In genomic region chr12:49400036-49400852, GRCm38 (mm10) we compare ENCODE assay signal across 13 mouse cellular contexts. TPM values are rescaled to one million over a fixed set of nuclear protein-coding genes. Genes with fewer than 3 reads are reported as not detected.
DNase-seq lines count a peak whose midpoint lies in the region; ATAC-seq and TF ChIP-seq lines count a peak whose summit lies in the region.
"Had no signal": no experiment of that assay in that cellular context is flagged by ENCODE, and none has a peak within 500 bp of the region (broad histone marks: within the 10 kb centered on the region; RNA-seq: fewer than 3 reads in every experiment).

No protein-coding gene starts in this region.

- ATAC-seq in forebrain, embryonic 13.5 days, result peak; percentile 39
- ATAC-seq in midbrain, embryonic 13.5 days, result 0 out of 2 replicates have a peak, but pooled peaks have one; percentile 18
- ATAC-seq in CD4-positive, CD25-positive, alpha-beta regulatory T cell, adult 4 months, result no peak
- ATAC-seq: activated CD4-positive, CD25-positive, alpha-beta regulatory T cell, adult 4 months had no signal

- TF ChIP-seq CTCF in layer of hippocampus, adult 2 months (conservative IDR thresholded peaks at IDR 0.05), result no peak
- TF ChIP-seq CTCF in cortical plate, adult 2 months (IDR thresholded peaks at IDR 0.05; ENCODE audit: extremely low read depth, insufficient read depth, low read length), result no peak

- no peaks in the 10 kb centered on the region for H3K9me3 ChIP-seq in forebrain, embryonic 13.5 days (replicated peaks)
- no peaks in the 10 kb centered on the region for H3K9me3 ChIP-seq in midbrain, embryonic 13.5 days
- H3K9me3 ChIP-seq: liver, embryonic 13.5 days had no signal

- peak overlapping the region; percentile 100 for H3K27ac ChIP-seq in layer of hippocampus, adult 2 months
- peak overlapping the region; percentile 99 for H3K27ac ChIP-seq in cortical plate, adult 2 months (ENCODE audit: insufficient read depth, low read length)
- peak overlapping the region; percentile 100 for H3K27ac ChIP-seq in forebrain, embryonic 13.5 days
- H3K27ac ChIP-seq in midbrain, embryonic 13.5 days, result no peak overlapping the region; the same call in 1 of the 2 replicates
- H3K27ac ChIP-seq: liver, embryonic 13.5 days had no signal

- DNase-seq in layer of hippocampus, adult 2 months (ENCODE audit: low spot score in 2 of 2), result no peak
- no peak for DNase-seq in layer of hippocampus, postnatal 25 days (ENCODE audit: extremely low spot score in 1 of 2, low spot score in 1 of 2)
- DNase-seq in gastrocnemius, postnatal 36 days, result no peak
- no peak for DNase-seq in gastrocnemius, postnatal 14 days
- DNase-seq: heart, postnatal 36 days; liver, embryonic 13.5 days had no signal

- peaks cover 4% of the 10 kb centered on the region; the same call in 1 of the 2 replicates for H3K4me1 ChIP-seq in cortical plate, adult 2 months (ENCODE audit: control insufficient read depth, insufficient read depth, low read length)
- peaks cover 39% of the 10 kb centered on the region for H3K4me1 ChIP-seq in forebrain, embryonic 13.5 days
- peaks cover 12% of the 10 kb centered on the region for H3K4me1 ChIP-seq in midbrain, embryonic 13.5 days (replicated peaks)

- 1% methylated on average over 9 of the region's 9 CpGs for WGBS in forebrain, embryonic 13.5 days
- WGBS in midbrain, embryonic 13.5 days, result 3% methylated on average over 9 of the region's 9 CpGs

- TF ChIP-seq POLR2A in cortical plate, adult 2 months (IDR thresholded peaks at IDR 0.05; ENCODE audit: extremely low read depth, insufficient read depth, low read length), result no peak

- peak overlapping the region; percentile 100 for H3K9ac ChIP-seq in forebrain, embryonic 13.5 days
- H3K9ac ChIP-seq in midbrain, embryonic 13.5 days (replicated peaks), result no peak overlapping the region
- H3K9ac ChIP-seq: liver, embryonic 13.5 days had no signal

- intact Hi-C loops in gastrocnemius, postnatal 36 days (cut with DNase I), result no loop called here
- intact Hi-C loops in gastrocnemius, postnatal 14 days (cut with DNase I; ENCODE audit: low total_unique reads), result no loop called here

- H3K4me3 ChIP-seq in layer of hippocampus, adult 2 months, result peak overlapping the region; percentile 65
- peak overlapping the region; percentile 16; the same call in 1 of the 2 replicates for H3K4me3 ChIP-seq in cortical plate, adult 2 months (ENCODE audit: insufficient read depth, low read length)
- peak overlapping the region; percentile 67 for H3K4me3 ChIP-seq in forebrain, embryonic 13.5 days
- H3K4me3 ChIP-seq in midbrain, embryonic 13.5 days (replicated peaks), result peak overlapping the region; percentile 45

- H3K27me3 ChIP-seq in forebrain, embryonic 13.5 days, result no peaks in the 10 kb centered on the region
- H3K27me3 ChIP-seq in midbrain, embryonic 13.5 days, result peaks cover 83% of the 10 kb centered on the region
- H3K27me3 ChIP-seq: CH12.LX had no signal

- peak overlapping the region; percentile 96 for H3K4me2 ChIP-seq in forebrain, embryonic 13.5 days
- peak overlapping the region; percentile 83 for H3K4me2 ChIP-seq in midbrain, embryonic 13.5 days (replicated peaks)

- peaks cover 9% of the 10 kb centered on the region for H3K36me3 ChIP-seq in forebrain, embryonic 13.5 days (ENCODE audit: poor library complexity, severe bottlenecking)
- no peaks in the 10 kb centered on the region for H3K36me3 ChIP-seq in midbrain, embryonic 13.5 days
- H3K36me3 ChIP-seq: liver, embryonic 13.5 days had no signal

RNA-seq across cellular contexts. Expression of gene Gm43517, which starts 15.3 kb away (rescaled TPM):
- total RNA-seq in layer of hippocampus, adult 2 months (2021), result 10 to 100 TPM; 11.7 to 12.8 TPM
- total RNA-seq in layer of hippocampus, postnatal 25 days (2021), result 10 to 100 TPM in 1 of 2 experiments, 1 to 10 TPM in 1; 7.1 to 13.1 TPM
- 2.1 and 2.3 TPM in 2 replicates for polyA plus RNA-seq in cortical plate, adult 2 months (2012; rRNA removed)
- 1.9 and 2.4 TPM in 2 replicates for polyA plus RNA-seq in forebrain, embryonic 13.5 days (2015; fragmentation: Nextera tagmentation; extraction: Ambion mirVana)
- polyA plus RNA-seq in midbrain, embryonic 13.5 days (2015; fragmentation: Nextera tagmentation; extraction: Ambion mirVana), result 0.15 TPM in 1 of 2 replicates, not detected in the other
- not detected for polyA plus RNA-seq in CD4-positive, CD25-positive, alpha-beta regulatory T cell, adult 4 months (2017; shearing (Covaris generic))
- not detected for total RNA-seq in gastrocnemius, postnatal 36 days (2021)
- total RNA-seq in gastrocnemius, postnatal 14 days (2021), result not detected
- total RNA-seq: CH12.LX; heart, postnatal 36 days; megakaryocyte, adult 5-6 weeks had no signal
- polyA plus RNA-seq: activated CD4-positive, CD25-positive, alpha-beta regulatory T cell, adult 4 months; liver, embryonic 13.5 days had no signal

RNA-seq across cellular contexts. Expression of gene Foxg1, which starts 17.8 kb away (rescaled TPM):
- total RNA-seq in layer of hippocampus, adult 2 months (2021), result 100 to 1,000 TPM; 149 to 167 TPM
- total RNA-seq in layer of hippocampus, postnatal 25 days (2021), result 100 to 1,000 TPM; 148 to 181 TPM
- 61.2 and 63.1 TPM in 2 replicates for polyA plus RNA-seq in cortical plate, adult 2 months (2012; rRNA removed)
- 76.5 and 98.6 TPM in 2 replicates for polyA plus RNA-seq in forebrain, embryonic 13.5 days (2015; fragmentation: Nextera tagmentation; extraction: Ambion mirVana)
- 0.63 and 6.4 TPM in 2 replicates for polyA plus RNA-seq in midbrain, embryonic 13.5 days (2015; fragmentation: Nextera tagmentation; extraction: Ambion mirVana)
- not detected for polyA plus RNA-seq in CD4-positive, CD25-positive, alpha-beta regulatory T cell, adult 4 months (2017; shearing (Covaris generic))
- not detected for total RNA-seq in gastrocnemius, postnatal 36 days (2021)
- not detected for total RNA-seq in gastrocnemius, postnatal 14 days (2021)
- total RNA-seq: CH12.LX; heart, postnatal 36 days; megakaryocyte, adult 5-6 weeks had no signal
- polyA plus RNA-seq: activated CD4-positive, CD25-positive, alpha-beta regulatory T cell, adult 4 months had no signal

Comparison
In these comparisons a context has a peak if more than half of its experiments do, and no peak if none do; other contexts are left out.
1. H3K4me3 ChIP-seq: peak in every context shown above with its lines; median percentile 67 in forebrain, embryonic 13.5 days; 65 in layer of hippocampus, adult 2 months; 45 in midbrain, embryonic 13.5 days; 16 in cortical plate, adult 2 months.
2. RNA of gene Gm43517, which starts 15.3 kb away (total RNA-seq): 7.1 to 13.1 TPM in layer of hippocampus, postnatal 25 days and 11.7 to 12.8 TPM in layer of hippocampus, adult 2 months; not detected in gastrocnemius, postnatal 36 days and not detected in gastrocnemius, postnatal 14 days; every median in the first group is over 4 times any median in the second.
3. RNA of gene Foxg1, which starts 17.8 kb away (total RNA-seq): 148 to 181 TPM in layer of hippocampus, postnatal 25 days and 149 to 167 TPM in layer of hippocampus, adult 2 months; not detected in gastrocnemius, postnatal 36 days and not detected in gastrocnemius, postnatal 14 days; every median in the first group is over 100 times any median in the second.